Mouse (Mus musculus) kidney, adult 2 months (tissue): ENCODE data around the gene Lgals1.

Experiments
- CTCF ChIP-seq: fragments of 200-500 bp; conservative IDR thresholded peaks from 2 replicates; pipeline ENCODE4 v1.5.1; 2011; ENCODE audit warnings: low read depth, mild to moderate bottlenecking, control low read depth, low read length, moderate library complexity, mixed read lengths; ENCODE audit not compliant: insufficient read depth, insufficient read length
- POLR2A ChIP-seq: fragments of 200-500 bp; IDR thresholded peaks from one replicate; pipeline ENCODE4 v1.6.1; 2011; ENCODE audit warnings: low read depth, low read length, control low read depth

DNA sequence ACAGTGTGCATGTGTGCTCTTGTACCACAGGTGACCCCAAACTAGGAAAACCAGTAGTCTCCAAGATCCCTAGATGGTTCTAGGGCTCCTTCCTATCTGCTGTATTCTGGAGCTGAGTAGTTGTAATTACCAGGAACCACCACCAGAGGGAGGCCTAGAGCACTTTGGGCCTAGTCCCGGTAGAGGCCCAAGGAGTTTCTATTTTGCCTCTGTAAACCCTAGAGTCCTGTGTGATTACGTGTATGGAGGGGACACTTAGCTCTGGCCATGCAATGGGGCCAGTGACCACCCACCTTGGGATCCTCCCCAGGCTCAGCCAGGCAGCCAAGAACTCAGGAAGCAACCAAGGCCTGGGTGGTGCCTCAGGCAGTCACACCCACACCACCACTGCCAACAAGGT, 23.3 kb upstream of the Lgals1 start:
- TF ChIP-seq CTCF (peak; percentile 81), POLR2A (no peak)
